ENCODE assay signal across 10 mouse cellular contexts in the genomic region with DNA sequence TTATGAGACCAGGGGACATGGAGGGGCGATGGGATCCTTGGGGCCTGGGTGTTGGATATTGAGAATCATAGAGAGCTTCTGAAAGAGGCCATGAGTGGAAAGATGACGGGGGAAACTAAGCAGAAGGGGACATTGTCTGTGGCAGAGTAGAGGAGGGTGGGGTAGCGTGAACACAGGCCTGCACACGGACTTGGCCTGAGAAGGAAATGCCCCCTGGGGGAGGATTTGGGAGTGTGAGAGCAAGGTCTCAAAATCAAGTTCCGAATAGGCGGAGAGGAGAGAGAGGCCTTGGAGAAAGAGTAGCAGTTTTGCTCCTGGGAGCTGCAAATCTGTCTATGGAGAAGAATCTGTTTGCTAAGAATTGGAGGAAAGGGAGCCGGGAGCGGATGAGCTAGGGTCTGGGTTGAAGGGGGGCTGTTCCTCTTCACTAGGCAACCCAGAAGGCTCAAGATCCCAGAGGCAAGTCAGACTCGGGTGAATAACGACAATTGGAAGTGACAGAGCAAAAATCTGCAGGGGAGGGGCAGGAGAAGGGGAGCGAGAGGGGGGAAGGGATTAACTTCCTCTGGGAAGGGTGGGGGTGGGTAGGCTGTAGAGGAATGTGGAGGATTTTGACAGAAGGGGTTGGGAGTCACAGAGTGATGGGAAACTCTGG. TPM values are rescaled to one million over a fixed set of nuclear protein-coding genes. Genes with fewer than 3 reads are reported as not detected.
DNase-seq lines count a peak whose midpoint lies in the region; ATAC-seq lines count a peak whose summit lies in the region.
"Had no signal": no experiment of that assay in that cellular context is flagged by ENCODE, and none has a peak within 500 bp of the region (broad histone marks: within the 10 kb centered on the region; RNA-seq: fewer than 3 reads in every experiment).

No protein-coding gene starts in this region.

- ATAC-seq in liver, embryonic 11.5 days (replicated peaks; ENCODE audit: low FRiP score) = no peak
- ATAC-seq in embryonic facial prominence, embryonic 11.5 days (replicated peaks; ENCODE audit: insufficient number of reproducible peaks, low FRiP score, low TSS enrichment, low read depth) = peak; percentile 36; the same call in 1 of the 2 replicates
- ATAC-seq in kidney, embryonic 15.5 days (replicated peaks; ENCODE audit: low FRiP score) = peak; percentile 61
- no peak; the same call in 1 of the 2 replicates for ATAC-seq in neural tube, embryonic 13.5 days (ENCODE audit: low read depth)
- ATAC-seq: Patski had no signal

- H3K27me3 ChIP-seq in liver, embryonic 11.5 days (replicated peaks; ENCODE audit: control insufficient read depth, insufficient read depth, low read length) = no peaks in the 10 kb centered on the region
- H3K27me3 ChIP-seq in embryonic facial prominence, embryonic 11.5 days (ENCODE audit: control insufficient read depth, insufficient read depth, low read length) = no peaks in the 10 kb centered on the region
- H3K27me3 ChIP-seq in kidney, embryonic 15.5 days = no peaks in the 10 kb centered on the region
- no peaks in the 10 kb centered on the region for H3K27me3 ChIP-seq in neural tube, embryonic 13.5 days
- H3K27me3 ChIP-seq: Patski had no signal

- H3K9me3 ChIP-seq in liver, embryonic 11.5 days (ENCODE audit: control insufficient read depth, low read length) = no peaks in the 10 kb centered on the region
- H3K9me3 ChIP-seq in embryonic facial prominence, embryonic 11.5 days (replicated peaks; ENCODE audit: control insufficient read depth, low read length) = no peaks in the 10 kb centered on the region
- no peaks in the 10 kb centered on the region for H3K9me3 ChIP-seq in kidney, embryonic 15.5 days (replicated peaks)
- no peaks in the 10 kb centered on the region for H3K9me3 ChIP-seq in neural tube, embryonic 13.5 days

- WGBS in liver, embryonic 11.5 days = 36% methylated on average over 11 of the region's 11 CpGs
- 17% methylated on average over 11 of the region's 11 CpGs for WGBS in embryonic facial prominence, embryonic 11.5 days
- WGBS in kidney, embryonic 15.5 days = 18% methylated on average over 11 of the region's 11 CpGs
- 24% methylated on average over 11 of the region's 11 CpGs for WGBS in neural tube, embryonic 13.5 days

- no peak overlapping the region for H3K4me3 ChIP-seq in liver, embryonic 11.5 days (ENCODE audit: low read depth, low read length)
- H3K4me3 ChIP-seq in embryonic facial prominence, embryonic 11.5 days (ENCODE audit: low read depth, low read length) = no peak overlapping the region
- H3K4me3 ChIP-seq in kidney, embryonic 15.5 days (replicated peaks) = 0 out of 2 replicates have a peak overlapping the region, but pooled peaks have one; percentile 6
- no peak overlapping the region for H3K4me3 ChIP-seq in neural tube, embryonic 13.5 days

- DNase-seq in liver, embryonic 11.5 days (ENCODE audit: low spot score) = no peak
- no peak for DNase-seq in liver
- DNase-seq in embryonic facial prominence, embryonic 11.5 days (ENCODE audit: low spot score) = peak; percentile 78
- no peak for DNase-seq in thymus, adult 18-20 months
- no peak for DNase-seq in layer of hippocampus, adult 9-10 months (ENCODE audit: low spot score)
- no peak for DNase-seq in gastrocnemius, postnatal 10 days

- no peak overlapping the region; the same call in 1 of the 2 replicates for H3K27ac ChIP-seq in liver, embryonic 11.5 days (ENCODE audit: low read depth, low read length)
- H3K27ac ChIP-seq in embryonic facial prominence, embryonic 11.5 days (replicated peaks; ENCODE audit: low read depth, low read length) = no peak overlapping the region; the same call in 1 of the 2 replicates
- peak overlapping the region; percentile 88 for H3K27ac ChIP-seq in kidney, embryonic 15.5 days
- 0 out of 2 replicates have a peak overlapping the region, but pooled peaks have one; percentile 47 for H3K27ac ChIP-seq in neural tube, embryonic 13.5 days (replicated peaks)

- H3K36me3 ChIP-seq in liver, embryonic 11.5 days (ENCODE audit: control insufficient read depth, insufficient read depth, low read length) = no peaks in the 10 kb centered on the region
- H3K36me3 ChIP-seq in embryonic facial prominence, embryonic 11.5 days (replicated peaks; ENCODE audit: control insufficient read depth, insufficient read depth, low read depth, low read length) = no peaks in the 10 kb centered on the region
- peaks cover 13% of the 10 kb centered on the region for H3K36me3 ChIP-seq in kidney, embryonic 15.5 days
- peaks cover 13% of the 10 kb centered on the region for H3K36me3 ChIP-seq in neural tube, embryonic 13.5 days

- no peak overlapping the region for H3K9ac ChIP-seq in liver, embryonic 11.5 days (ENCODE audit: low read depth, low read length)
- H3K9ac ChIP-seq in embryonic facial prominence, embryonic 11.5 days (replicated peaks; ENCODE audit: low read length) = 0 out of 2 replicates have a peak overlapping the region, but pooled peaks have one; percentile 18
- H3K9ac ChIP-seq in kidney, embryonic 15.5 days = no peak overlapping the region
- H3K9ac ChIP-seq in neural tube, embryonic 13.5 days = peak overlapping the region; percentile 43

- peaks cover 36% of the 10 kb centered on the region for H3K4me1 ChIP-seq in liver, embryonic 11.5 days (replicated peaks; ENCODE audit: control insufficient read depth, insufficient read depth, low read length)
- H3K4me1 ChIP-seq in embryonic facial prominence, embryonic 11.5 days (ENCODE audit: control insufficient read depth, insufficient read depth, low read length) = 0 out of 2 replicates have a peak, but pooled peaks cover 2% of the 10 kb centered on the region
- H3K4me1 ChIP-seq in kidney, embryonic 15.5 days = peaks cover 33% of the 10 kb centered on the region
- H3K4me1 ChIP-seq in neural tube, embryonic 13.5 days (replicated peaks) = peaks cover 16% of the 10 kb centered on the region

- peak overlapping the region; percentile 21; the same call in 1 of the 2 replicates for H3K4me2 ChIP-seq in liver, embryonic 11.5 days
- H3K4me2 ChIP-seq in embryonic facial prominence, embryonic 11.5 days (ENCODE audit: low read depth, low read length) = peak overlapping the region; percentile 16
- peak overlapping the region; percentile 36 for H3K4me2 ChIP-seq in kidney, embryonic 15.5 days
- H3K4me2 ChIP-seq in neural tube, embryonic 13.5 days = peak overlapping the region; percentile 13; the same call in 1 of the 2 replicates

RNA-seq across cellular contexts. Expression of gene Serp2, which starts 43.2 kb away (rescaled TPM):
- 4.3 and 5.3 TPM in 2 replicates for polyA plus RNA-seq in liver, embryonic 11.5 days (2014; fragmentation: Nextera tagmentation; extraction: Ambion mirVana)
- 23.7 and 26.7 TPM in 2 replicates for polyA plus RNA-seq in embryonic facial prominence, embryonic 11.5 days (2014; fragmentation: Nextera tagmentation; extraction: Ambion mirVana)
- polyA plus RNA-seq in kidney, embryonic 15.5 days (2015; fragmentation: Nextera tagmentation; extraction: Ambion mirVana) = 10.3 and 11.1 TPM in 2 replicates
- polyA plus RNA-seq in neural tube, embryonic 13.5 days (2015; fragmentation: Nextera tagmentation; extraction: Ambion mirVana) = 129 and 142 TPM in 2 replicates
- total RNA-seq in gastrocnemius, postnatal 10 days (2021) = 1 to 10 TPM; 1.8 to 2.4 TPM
- total RNA-seq: common myeloid progenitor, adult 5-6 weeks had no signal

Comparison
In these comparisons a context has a peak if more than half of its experiments do, and no peak if none do; other contexts are left out.
1. ATAC-seq: peak in embryonic facial prominence, embryonic 11.5 days (single experiment) and kidney, embryonic 15.5 days (single experiment); none in liver, embryonic 11.5 days (single experiment) and neural tube, embryonic 13.5 days (single experiment).
2. H3K27ac ChIP-seq: peak in kidney, embryonic 15.5 days (single experiment) and neural tube, embryonic 13.5 days (single experiment); none in liver, embryonic 11.5 days (single experiment) and embryonic facial prominence, embryonic 11.5 days (single experiment).
3. H3K9ac ChIP-seq: peak in embryonic facial prominence, embryonic 11.5 days (single experiment) and neural tube, embryonic 13.5 days (single experiment); none in liver, embryonic 11.5 days (single experiment) and kidney, embryonic 15.5 days (single experiment).
4. Peak in every context shown above with its lines, with median percentiles within 50 percentile points of each other: H3K4me2 ChIP-seq.